Mouse (Mus musculus) G1E (cell line): ENCODE results near the gene Gm42957. TPM values are rescaled to one million over a fixed set of nuclear protein-coding genes. Genes with fewer than 3 reads are reported as not detected.
"Not testable (repeated sequence)": the region's sequence is repeated elsewhere in the genome, so short reads cannot be mapped to it uniquely, and the experiment has no call there.

Experiments
- ATAC-seq: 2 replicates; pipeline ENCODE4 v1.8.0; 2016; ENCODE audit warnings: mild to moderate bottlenecking; ENCODE audit not compliant: insufficient number of reproducible peaks, poor library complexity, low FRiP score, severe bottlenecking; ENCODE audit errors: extremely low read depth
- DNase-seq: peaks from one replicate; pipeline ENCODE4 v3.0.0; 2012; ENCODE audit warnings: low spot score
- H3K27me3 ChIP-seq: 2 replicates; pipeline ENCODE4 v1.6.1; 2012; ENCODE audit warnings: mild to moderate bottlenecking, low read length, inconsistent platforms; ENCODE audit not compliant: insufficient read depth
- H3K36me3 ChIP-seq: replicated peaks from 2 replicates; pipeline ENCODE3; 2012; ENCODE audit warnings: mild to moderate bottlenecking, inconsistent platforms
- H3K4me1 ChIP-seq: 2 replicates; pipeline ENCODE4 v1.6.1; 2012; ENCODE audit warnings: low read depth, low read length, inconsistent platforms, mixed read lengths; ENCODE audit not compliant: insufficient read depth
- H3K4me3 ChIP-seq: 2 replicates; pipeline ENCODE4 v1.5.1; 2012; ENCODE audit warnings: low read depth, mild to moderate bottlenecking, inconsistent platforms, low read length, moderate library complexity, mixed read lengths
- H3K9me3 ChIP-seq: replicated peaks from 2 replicates; pipeline ENCODE4 v1.6.1; 2012; ENCODE audit warnings: inconsistent platforms
- CTCF ChIP-seq: IDR thresholded peaks from 2 replicates; pipeline ENCODE4 v1.5.1; 2012; ENCODE audit warnings: low read depth, low read length, inconsistent platforms, mixed read lengths
- GATA1 ChIP-seq: IDR thresholded peaks from 2 replicates; pipeline ENCODE4 v1.6.1; 2012; ENCODE audit warnings: borderline replicate concordance, low read length, inconsistent platforms, mixed read lengths
- GATA2 ChIP-seq: IDR thresholded peaks from 2 replicates; pipeline ENCODE4 v1.6.1; 2012; ENCODE audit warnings: low read depth, low read length, inconsistent platforms, borderline replicate concordance
- POLR2AphosphoS5 ChIP-seq: IDR thresholded peaks from 2 replicates; pipeline ENCODE4 v1.6.1; 2012; ENCODE audit warnings: low read depth, low read length, inconsistent platforms; ENCODE audit not compliant: insufficient replicate concordance
- TAL1 ChIP-seq: conservative IDR thresholded peaks from 2 replicates; pipeline ENCODE4 v1.6.1; 2012; ENCODE audit warnings: low read depth, low read length, inconsistent platforms, mixed read lengths
- polyA plus RNA-seq: library from polyadenylated mRNA; stranded (reverse); fragments of >175 nt; gene quantifications from 2 replicates; pipeline ENCODE4 v1.2.3, GENCODE M21; 2012
- total RNA-seq, 2 experiments: library from RNA; stranded (forward) in 1 of 2; stranded (reverse) in 1 of 2; fragments of 200-1000 nt in 1 of 2; fragments of >200 nt in 1 of 2; fragmentation: Nextera tagmentation in 1 of 2; gene quantifications; 2 replicates each; pipeline ENCODE4 v1.2.3; 2014 to 2017

The Gm42957 gene
- total and polyA plus RNA-seq, 3 experiments = 0.09 to 1.7 (median 0.11) TPM

DNA sequence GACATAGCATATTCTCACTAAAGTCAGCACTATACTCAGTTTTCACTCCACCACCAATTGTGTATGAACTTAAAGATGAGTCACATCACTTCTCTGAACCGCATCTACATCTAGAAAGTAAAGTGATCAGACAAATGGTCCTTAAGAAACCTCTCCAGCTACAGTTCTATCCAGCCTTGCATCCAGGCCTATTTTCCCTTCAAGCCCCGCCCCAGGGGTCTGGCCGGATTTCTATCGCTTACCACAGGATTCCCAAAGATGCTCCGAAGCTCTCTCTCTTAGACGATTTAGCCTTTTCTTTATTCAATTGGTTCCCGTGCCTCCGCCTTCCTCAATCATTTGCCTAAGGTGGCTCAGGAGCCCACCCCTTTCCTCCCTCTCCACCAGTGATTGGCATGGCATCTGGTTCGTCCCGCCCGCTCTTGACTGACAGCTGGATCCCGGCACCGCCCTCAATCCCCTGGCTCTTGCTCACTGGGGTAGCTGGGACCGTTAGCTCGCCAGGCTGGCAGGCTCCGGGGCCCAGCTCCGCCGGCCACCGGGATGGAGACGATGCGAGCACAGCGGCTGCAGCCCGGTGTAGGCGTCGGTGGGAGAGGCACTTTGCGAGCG lies 34.5 kb upstream of the Gm42957 start, which contains the start of gene Lix1l:
Gene Lix1l, plus strand, starts transcription at position 511 of the 612 bp plus-strand sequence.
- Histone ChIP-seq H3K4me3 (peak within 1 kb of the TSS; percentile 76), H3K27me3 (peaks cover 62% of the 10 kb centered on the region), H3K36me3 (no peaks in the 10 kb centered on the region), H3K9me3 (peaks cover 8% of the 10 kb centered on the region), H3K4me1 (peaks cover 55% of the 10 kb centered on the region)
- DNase-seq = peak; percentile 98
- TF ChIP-seq CTCF = no peak
- TF ChIP-seq POLR2AphosphoS5 = no peak
- no peak for TF ChIP-seq GATA2
- no peak for TF ChIP-seq TAL1
- no peak for TF ChIP-seq GATA1
- ATAC-seq = peak; percentile 99

DNA sequence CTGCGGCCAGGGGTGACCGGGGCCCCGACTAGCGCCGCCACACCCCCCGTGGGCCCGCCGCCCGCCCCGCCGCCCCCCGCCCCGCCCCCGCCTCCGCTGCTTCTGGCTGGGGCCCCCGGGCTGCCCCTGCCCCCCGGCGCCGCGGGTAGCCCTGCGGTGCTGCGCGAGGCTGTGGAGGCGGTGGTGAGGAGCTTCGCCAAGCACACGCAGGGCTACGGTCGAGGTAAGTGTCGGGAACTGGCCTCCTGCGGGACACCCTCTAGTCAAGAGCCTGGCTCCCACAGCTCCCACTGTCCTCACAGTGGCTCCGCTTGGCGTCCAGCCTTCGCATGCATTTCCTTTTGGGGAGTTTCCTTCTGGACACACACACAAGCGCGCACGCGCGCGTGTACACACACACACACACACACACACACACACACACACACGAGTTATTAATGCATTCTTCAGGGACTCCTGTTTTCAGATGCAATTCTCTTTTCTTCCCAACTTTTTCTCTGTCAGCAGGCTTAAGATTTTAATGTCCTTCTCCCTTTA lies 34.0 kb upstream of the Gm42957 start:
- H3K27me3 ChIP-seq = peaks cover 56% of the 10 kb centered on the region
- DNase-seq (peak; percentile 40), ATAC-seq (no peak)
- TF ChIP-seq GATA2 (no peak), POLR2AphosphoS5 (no peak)
- peaks cover 51% of the 10 kb centered on the region for H3K4me1 ChIP-seq
- H3K36me3 ChIP-seq = no peaks in the 10 kb centered on the region
- H3K4me3 ChIP-seq = peak overlapping the region; percentile 76
- H3K9me3 ChIP-seq = peaks cover 8% of the 10 kb centered on the region

DNA sequence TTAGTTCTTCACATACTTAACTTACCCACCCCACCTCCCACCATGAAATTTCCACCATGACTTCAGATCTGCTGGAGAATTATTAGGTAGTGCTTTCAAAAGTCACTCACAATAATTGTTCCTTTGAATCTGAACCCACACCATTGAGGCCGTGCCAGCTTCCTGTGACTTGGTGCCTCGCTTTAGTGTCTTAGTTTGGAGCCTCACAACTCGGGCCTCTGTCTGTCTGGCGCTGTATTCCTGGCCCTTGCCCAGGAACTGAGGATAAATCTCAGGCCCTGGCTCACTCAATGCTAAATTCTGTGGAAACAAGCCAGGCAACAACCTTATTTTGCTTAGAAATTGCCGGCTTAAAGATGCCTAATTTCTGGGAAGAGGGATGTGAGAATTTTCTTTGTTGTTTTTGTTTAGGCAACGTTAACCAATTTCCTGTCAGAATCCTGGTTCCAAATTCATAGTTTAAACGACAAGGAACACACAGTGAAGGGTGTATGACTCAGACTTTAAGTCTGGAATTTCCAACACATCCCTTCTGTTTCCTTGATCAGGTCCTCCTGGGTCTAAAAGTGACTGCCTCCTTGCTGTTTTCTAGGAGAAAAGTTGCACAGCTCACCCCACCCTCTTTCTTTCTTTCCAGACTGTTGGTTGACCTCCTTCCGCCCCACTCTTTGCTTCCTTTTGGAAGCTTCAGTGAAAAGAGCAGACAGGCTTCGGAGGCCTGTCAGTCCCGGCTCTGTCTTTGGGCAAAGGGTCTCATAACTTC lies 33.2 kb upstream of the Gm42957 start:
- no peak overlapping the region for H3K4me3 ChIP-seq
- TF ChIP-seq CTCF (no peak), POLR2AphosphoS5 (no peak), TAL1 (no peak), GATA2 (no peak), GATA1 (no peak)
- DNase-seq (no peak), ATAC-seq (no peak)
- H3K9me3 ChIP-seq = peaks cover 8% of the 10 kb centered on the region
- H3K27me3 ChIP-seq = peaks cover 48% of the 10 kb centered on the region
- no peaks in the 10 kb centered on the region for H3K36me3 ChIP-seq
- peaks cover 43% of the 10 kb centered on the region for H3K4me1 ChIP-seq

DNA sequence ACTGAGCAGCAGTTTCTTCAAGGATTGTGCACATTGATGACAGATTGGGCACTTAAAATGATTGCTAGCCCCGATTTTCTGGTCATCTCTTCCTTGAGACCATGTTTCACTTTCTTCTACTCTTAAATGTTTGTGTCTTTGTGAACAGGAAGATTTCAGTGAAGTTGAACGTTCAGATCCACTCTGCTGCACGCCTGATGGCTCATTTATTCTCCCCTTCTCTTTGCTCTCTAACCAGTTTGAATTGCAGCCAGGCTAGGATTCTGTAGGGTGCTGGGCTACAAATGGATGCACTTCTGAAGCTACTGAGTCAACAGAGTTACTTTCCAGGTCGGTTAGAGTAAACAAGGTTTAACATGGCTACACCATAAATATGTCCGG lies 32.6 kb upstream of the Gm42957 start:
- Histone ChIP-seq H3K36me3 (no peaks in the 10 kb centered on the region), H3K27me3 (peaks cover 42% of the 10 kb centered on the region), H3K4me1 (peaks cover 37% of the 10 kb centered on the region), H3K4me3 (no peak overlapping the region), H3K9me3 (peaks cover 3% of the 10 kb centered on the region)
- DNase-seq (no peak), ATAC-seq (no peak)
- TF ChIP-seq CTCF (no peak), GATA2 (no peak), GATA1 (no peak), POLR2AphosphoS5 (no peak), TAL1 (no peak)

DNA sequence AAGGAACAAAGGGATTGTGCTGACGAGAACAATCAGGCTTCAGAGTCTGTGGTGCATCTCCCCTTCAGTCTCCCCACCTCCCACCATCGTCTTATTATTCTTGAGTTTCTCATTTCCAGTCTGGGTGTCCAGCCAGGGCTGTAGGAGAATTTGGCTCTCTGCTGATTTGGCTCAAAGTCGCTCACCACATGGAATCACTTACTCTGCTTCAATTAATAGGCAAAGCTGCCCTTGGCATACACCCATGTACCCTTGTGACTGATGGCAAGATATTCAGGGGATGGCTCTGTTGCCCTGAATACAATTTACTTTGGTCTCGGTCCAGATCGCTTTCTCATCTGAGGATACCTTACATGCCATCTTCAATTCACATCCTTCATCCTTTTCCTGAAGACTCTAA lies 32.0 kb upstream of the Gm42957 start:
- no peaks in the 10 kb centered on the region for H3K9me3 ChIP-seq
- TF ChIP-seq CTCF (no peak), GATA1 (no peak), GATA2 (no peak), POLR2AphosphoS5 (no peak), TAL1 (no peak)
- no peak for ATAC-seq
- H3K36me3 ChIP-seq = no peaks in the 10 kb centered on the region
- no peak overlapping the region for H3K4me3 ChIP-seq
- peaks cover 31% of the 10 kb centered on the region for H3K4me1 ChIP-seq
- DNase-seq = no peak
- peaks cover 36% of the 10 kb centered on the region for H3K27me3 ChIP-seq

DNA sequence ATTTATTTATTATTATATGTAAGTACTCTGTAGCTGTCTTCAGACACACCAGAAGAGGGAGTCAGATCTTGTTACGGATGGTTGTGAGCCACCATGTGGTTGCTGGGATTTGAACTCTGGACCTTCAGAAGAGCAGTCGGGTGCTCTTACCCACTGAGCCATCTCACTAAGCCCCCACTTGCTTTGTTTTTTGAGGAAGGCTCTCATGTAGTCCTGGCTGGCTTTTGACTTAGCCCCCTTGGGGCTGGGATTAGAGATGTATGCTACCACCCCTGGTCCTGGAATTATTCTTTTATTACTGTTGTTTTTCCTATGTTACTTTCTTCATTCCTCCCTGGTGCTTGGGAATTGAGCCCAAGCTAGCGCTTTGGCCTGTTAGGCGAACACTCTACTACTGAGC lies 29.3 kb upstream of the Gm42957 start:
- DNase-seq = not testable (repeated sequence)

DNA sequence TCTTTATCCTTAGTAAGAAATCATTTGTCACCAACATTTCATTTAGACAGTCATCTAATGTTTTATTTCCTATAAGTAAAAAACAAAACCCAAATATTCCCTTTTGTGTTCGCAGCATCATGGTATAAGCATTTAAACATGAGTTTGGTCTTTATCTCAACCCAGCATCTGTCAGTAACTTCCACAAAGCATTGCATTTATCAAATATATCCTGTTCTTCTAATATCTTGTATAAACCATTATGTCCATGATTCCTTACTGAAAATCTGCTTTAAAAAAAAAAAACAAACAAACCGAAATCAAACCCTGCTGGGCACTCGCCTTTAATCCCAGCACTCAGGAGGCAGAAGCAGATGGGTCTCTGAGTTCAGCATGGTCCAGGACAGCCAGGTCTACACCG lies 28.7 kb upstream of the Gm42957 start:
- Histone ChIP-seq H3K9me3 (no peaks in the 10 kb centered on the region), H3K36me3 (no peaks in the 10 kb centered on the region), H3K4me3 (no peak overlapping the region), H3K4me1 (peaks cover 7% of the 10 kb centered on the region; the same call in 1 of the 2 replicates), H3K27me3 (peaks cover 19% of the 10 kb centered on the region)
- TF ChIP-seq CTCF (no peak), POLR2AphosphoS5 (no peak), TAL1 (no peak), GATA1 (no peak), GATA2 (no peak)
- ATAC-seq (no peak), DNase-seq (no peak)

More for the DNA sequence above, 29.3 kb upstream of the Gm42957 start:
- not testable (repeated sequence) for H3K36me3 ChIP-seq, ATAC-seq, H3K4me3 ChIP-seq, H3K9me3 ChIP-seq
- Histone ChIP-seq H3K4me1 (peaks cover 11% of the 10 kb centered on the region), H3K27me3 (peaks cover 24% of the 10 kb centered on the region)
